Mouse (Mus musculus) small intestine, adult 2 months (tissue): ENCODE data around the gene Stn1. TPM values are rescaled to one million over a fixed set of nuclear protein-coding genes. Genes with fewer than 3 reads are reported as not detected.
A peak's percentile ranks its signal among the peaks of the same experiment; 100 is the strongest.

ENCODE experiments used
- H3K27ac ChIP-seq: fragments of 200-500 bp; 2 replicates; pipeline ENCODE4 v1.5.1; 2012; ENCODE audit warnings: low read depth, low read length, control low read depth, inconsistent platforms; ENCODE audit not compliant: insufficient read depth
- H3K27me3 ChIP-seq: fragments of 200-500 bp; 2 replicates; pipeline ENCODE4 v1.6.1; 2012; ENCODE audit warnings: mild to moderate bottlenecking, moderate library complexity, low read length, inconsistent platforms; ENCODE audit not compliant: control insufficient read depth, insufficient read depth
- H3K36me3 ChIP-seq: fragments of 200-500 bp; 2 replicates; pipeline ENCODE4 v1.6.1; 2012; ENCODE audit warnings: mild to moderate bottlenecking, low read length, control low read depth, inconsistent platforms; ENCODE audit not compliant: control insufficient read depth, insufficient read depth
- H3K4me1 ChIP-seq: fragments of 200-500 bp; 2 replicates; pipeline ENCODE4 v1.6.1; 2012; ENCODE audit warnings: low read length, inconsistent platforms, mixed read lengths; ENCODE audit not compliant: control insufficient read depth, insufficient read depth, insufficient read length
- H3K4me3 ChIP-seq: fragments of 200-500 bp; 2 replicates; pipeline ENCODE4 v1.5.1; 2012; ENCODE audit warnings: low read depth, mild to moderate bottlenecking, control low read depth, inconsistent platforms, low read length, moderate library complexity
- CTCF ChIP-seq: fragments of 200-500 bp; IDR thresholded peaks from 2 replicates; pipeline ENCODE4 v1.5.1; 2012; ENCODE audit warnings: low read depth, mild to moderate bottlenecking, control low read depth, inconsistent platforms, low read length, moderate library complexity, mixed read lengths; ENCODE audit not compliant: insufficient replicate concordance, insufficient read length; ENCODE audit errors: extremely low read depth
- POLR2A ChIP-seq: fragments of 200-500 bp; IDR thresholded peaks from 2 replicates; pipeline ENCODE4 v1.6.1; 2012; ENCODE audit warnings: low read depth, mild to moderate bottlenecking, control low read depth, inconsistent platforms, low read length, moderate library complexity
- WGBS: fragments of 180-500 bp; shearing (Covaris S2); methylation state at CpG from one replicate; pipeline ENCODE4 v1.1.7; 2018; 5-methylcytosine and 5-hydroxymethylcytosine counted together
- polyA plus RNA-seq: library from polyadenylated mRNA; depleted of rRNA; stranded (reverse); fragments of >200 nt; gene quantifications from 2 replicates; pipeline ENCODE4 v1.2.3, GENCODE M21; 2012

The Stn1 gene
- polyA plus RNA-seq, 1 experiment: 15.0 TPM

DNA sequence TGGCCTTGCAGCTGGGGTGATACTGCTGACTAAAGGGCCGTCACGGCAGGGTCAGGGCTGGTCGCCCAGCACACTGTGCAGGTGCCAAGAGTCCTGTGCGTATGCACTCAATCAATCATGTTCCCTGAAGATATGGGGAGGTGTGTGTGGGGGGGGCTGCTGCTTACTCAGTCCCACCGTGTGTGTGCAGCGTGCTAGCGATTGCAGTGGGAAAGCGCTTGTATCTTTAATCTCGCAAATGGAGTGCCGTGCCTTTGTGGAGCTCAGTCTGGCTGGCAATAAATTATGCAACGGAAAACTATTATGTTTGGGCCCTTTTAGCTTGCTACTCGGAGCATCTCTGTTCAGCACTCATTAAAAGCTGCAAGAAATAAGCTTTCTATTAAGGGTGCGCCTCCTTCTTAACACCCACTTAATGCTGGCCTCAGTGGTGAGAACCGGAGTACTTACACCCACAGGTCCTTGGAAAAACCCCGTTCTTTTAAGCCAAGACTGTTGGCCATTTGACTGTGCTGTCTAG lies 64.4 kb downstream of the Stn1 start:
- no peak overlapping the region for H3K4me3 ChIP-seq
- no peak overlapping the region for H3K27ac ChIP-seq
- TF ChIP-seq CTCF (no peak), POLR2A (no peak)
- no peaks in the 10 kb centered on the region for H3K4me1 ChIP-seq
- 55% methylated on average over 15 of the region's 15 CpGs for WGBS
- no peaks in the 10 kb centered on the region for H3K27me3 ChIP-seq
- H3K36me3 ChIP-seq: no peaks in the 10 kb centered on the region

DNA sequence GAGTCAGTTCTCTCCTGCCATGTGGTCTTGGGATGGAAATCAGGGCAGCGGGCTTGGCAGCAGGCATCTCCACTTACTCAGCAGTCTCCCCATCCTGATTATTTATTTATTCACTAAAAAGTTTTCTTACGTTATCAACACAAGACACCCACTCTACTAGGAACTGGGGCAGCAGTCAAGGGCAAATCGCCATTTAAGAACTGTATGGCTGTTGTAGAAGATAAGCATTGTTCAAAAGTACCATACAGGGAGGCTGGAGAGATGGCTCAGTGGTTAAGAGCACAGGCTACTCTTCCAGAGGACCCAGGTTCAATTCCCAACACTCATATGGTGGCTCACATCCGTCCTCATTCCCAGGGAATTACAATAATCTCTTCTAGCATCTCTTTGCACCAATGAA lies 65.5 kb downstream of the Stn1 start:
- no peak overlapping the region for H3K27ac ChIP-seq
- H3K4me1 ChIP-seq: no peaks in the 10 kb centered on the region
- TF ChIP-seq POLR2A: no peak
- TF ChIP-seq CTCF: no peak
- no peaks in the 10 kb centered on the region for H3K36me3 ChIP-seq
- no peak overlapping the region for H3K4me3 ChIP-seq
- H3K27me3 ChIP-seq: no peaks in the 10 kb centered on the region
- 68% methylated on average over 4 of the region's 4 CpGs for WGBS

DNA sequence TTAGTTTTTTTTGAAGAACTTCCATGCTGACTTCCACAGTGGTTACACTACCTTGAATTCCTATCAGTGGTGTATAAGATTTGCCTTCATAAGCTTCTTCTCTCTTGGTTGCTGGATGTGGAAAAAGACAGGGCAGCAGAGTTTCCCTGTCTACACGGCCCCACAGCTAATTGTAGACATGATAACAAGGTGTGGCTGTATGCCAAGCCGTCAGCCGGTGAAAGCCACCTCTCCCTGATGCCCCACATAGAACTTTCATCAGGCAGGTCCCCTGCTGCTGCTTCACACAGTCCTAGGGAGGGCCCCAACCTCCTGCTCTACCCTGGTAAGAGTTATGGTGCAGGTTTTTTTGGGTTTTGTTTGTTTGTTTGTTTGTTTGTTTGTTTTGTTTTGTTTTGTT lies 68.6 kb downstream of the Stn1 start:
- 33% methylated on average over 3 of the region's 3 CpGs for WGBS
- Histone ChIP-seq H3K27me3 (peaks cover 9% of the 10 kb centered on the region; the same call in 1 of the 2 replicates), H3K36me3 (no peaks in the 10 kb centered on the region), H3K4me1 (no peaks in the 10 kb centered on the region; the same call in 1 of the 2 replicates), H3K27ac (no peak overlapping the region), H3K4me3 (no peak overlapping the region)
- TF ChIP-seq POLR2A: no peak
- TF ChIP-seq CTCF: no peak

DNA sequence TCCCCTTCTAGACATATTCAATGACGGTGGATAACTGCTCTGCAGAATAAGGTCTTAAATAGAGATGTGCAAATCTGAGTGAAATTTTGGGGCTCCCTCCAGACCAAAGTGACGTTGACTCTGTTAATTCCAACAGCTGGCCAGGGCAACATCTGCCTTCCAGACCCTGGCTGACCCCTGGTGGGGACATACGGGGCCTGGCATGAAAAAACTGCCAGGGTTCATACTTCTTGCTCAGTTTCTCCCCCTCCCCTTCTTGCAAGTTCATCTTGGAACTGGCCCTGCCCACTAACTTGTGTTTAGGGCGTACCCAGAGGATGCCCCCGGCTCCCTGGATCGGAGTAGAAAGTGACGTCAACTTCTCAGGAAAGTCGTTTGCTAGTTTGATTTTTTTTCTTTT lies 70.5 kb downstream of the Stn1 start:
- H3K27me3 ChIP-seq: peaks cover 16% of the 10 kb centered on the region; the same call in 1 of the 2 replicates
- no peak overlapping the region for H3K4me3 ChIP-seq
- 86% methylated on average over 8 of the region's 8 CpGs for WGBS
- H3K4me1 ChIP-seq: peaks cover 6% of the 10 kb centered on the region
- H3K27ac ChIP-seq: no peak overlapping the region
- TF ChIP-seq CTCF (no peak), POLR2A (no peak)
- no peaks in the 10 kb centered on the region for H3K36me3 ChIP-seq

- TF ChIP-seq POLR2A (no peak), CTCF (no peak)
- Histone ChIP-seq H3K4me3 (no peak overlapping the region), H3K27ac (no peak overlapping the region), H3K36me3 (no peaks in the 10 kb centered on the region), H3K27me3 (peaks cover 16% of the 10 kb centered on the region; the same call in 1 of the 2 replicates), H3K4me1 (peaks cover 7% of the 10 kb centered on the region)
- 72% methylated on average over 9 of the region's 9 CpGs for WGBS
Measured at GRCm38 (mm10) chr19:47465467-47465866, 71.8 kb downstream of the Stn1 start.

GRCm38 (mm10) chr19:47464304-47465241 lies 72.7 kb downstream of the Stn1 start, which contains the start of gene Sh3pxd2a:
Gene Sh3pxd2a, minus strand, starts transcription at chr19:47464401.
- peak within 1 kb of the TSS; percentile 99 for H3K4me3 ChIP-seq
- peak within 1 kb of the TSS; percentile 33; the same call in 1 of the 2 replicates for H3K27ac ChIP-seq
- peaks cover 8% of the 10 kb centered on the region for H3K4me1 ChIP-seq
- 3% methylated on average over 52 of the region's 70 CpGs for WGBS
- TF ChIP-seq POLR2A (no peak), CTCF (0 out of 2 replicates have a peak, but pooled peaks have one; percentile 6)
- no peaks in the 10 kb centered on the region for H3K36me3 ChIP-seq
- H3K27me3 ChIP-seq: peaks cover 16% of the 10 kb centered on the region; the same call in 1 of the 2 replicates
